Mouse (Mus musculus) spleen, adult 2 months (tissue): Measurements from ENCODE around the gene Ovca2.

Experiments
- CTCF ChIP-seq: fragments of 200-500 bp; IDR thresholded peaks from 2 replicates; pipeline ENCODE4 v1.5.1; 2011; ENCODE audit warnings: mild to moderate bottlenecking, inconsistent platforms; ENCODE audit not compliant: insufficient read depth, insufficient read length, insufficient replicate concordance; ENCODE audit errors: extremely low read depth
- POLR2A ChIP-seq: fragments of 200-500 bp; IDR thresholded peaks from 2 replicates; pipeline ENCODE4 v1.6.1; 2011; ENCODE audit warnings: low read depth, low read length, inconsistent platforms

- peak; percentile 19; the same call in 1 of the 2 replicates for TF ChIP-seq CTCF
- no peak for TF ChIP-seq POLR2A
These were observed 19.1 kb downstream of the Ovca2 start for GRCm38 (mm10) chr11:75159564-75159963.
